Mouse (Mus musculus): ENCODE data around the gene Helz.

The Helz gene

GRCm38 (mm10) chr11:107731498-107731897 lies 183.8 kb downstream of the Helz start:
- no peak for DNase-seq

DNA sequence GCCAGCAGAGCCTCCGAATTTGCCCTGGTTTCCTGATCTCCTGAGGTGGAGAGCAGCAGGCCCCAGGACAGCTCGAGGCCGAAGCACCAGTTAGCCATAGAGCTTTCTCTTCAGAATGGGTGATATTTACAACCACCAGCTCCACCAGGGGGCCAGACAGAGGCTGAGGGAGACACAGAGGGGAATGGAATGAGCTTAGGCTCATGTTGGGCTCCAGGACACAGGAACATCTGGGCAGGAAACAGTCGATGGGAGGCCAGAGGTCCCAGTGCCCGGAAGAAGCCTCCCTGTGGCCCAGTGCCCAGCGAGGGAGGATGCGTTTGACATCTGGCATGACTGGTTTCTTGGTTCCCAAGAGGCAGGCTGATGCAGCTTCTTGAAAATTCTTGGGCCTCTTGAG lies 186.4 kb downstream of the Helz start:
- DNase-seq = peak; percentile 32

DNA sequence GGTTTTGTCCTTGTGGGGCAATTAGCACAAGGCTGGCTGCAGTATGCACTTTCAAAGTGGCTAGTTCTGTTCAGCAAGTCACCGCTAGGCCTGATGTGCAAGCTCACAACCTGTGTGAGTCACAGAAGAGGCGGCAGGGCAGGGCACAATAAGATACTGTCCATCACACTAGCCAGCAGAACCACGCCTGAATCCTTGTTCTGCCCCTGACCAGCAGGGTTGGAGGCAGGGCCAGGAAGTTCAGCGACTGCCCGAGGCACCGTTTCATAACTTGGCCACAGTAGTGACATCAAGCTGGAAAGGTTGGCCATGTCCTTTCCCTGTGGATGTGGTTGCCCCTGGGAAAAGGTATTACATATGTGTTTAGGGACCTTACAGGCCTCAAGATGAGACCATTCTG lies 190.2 kb downstream of the Helz start:
- no peak for DNase-seq

DNA sequence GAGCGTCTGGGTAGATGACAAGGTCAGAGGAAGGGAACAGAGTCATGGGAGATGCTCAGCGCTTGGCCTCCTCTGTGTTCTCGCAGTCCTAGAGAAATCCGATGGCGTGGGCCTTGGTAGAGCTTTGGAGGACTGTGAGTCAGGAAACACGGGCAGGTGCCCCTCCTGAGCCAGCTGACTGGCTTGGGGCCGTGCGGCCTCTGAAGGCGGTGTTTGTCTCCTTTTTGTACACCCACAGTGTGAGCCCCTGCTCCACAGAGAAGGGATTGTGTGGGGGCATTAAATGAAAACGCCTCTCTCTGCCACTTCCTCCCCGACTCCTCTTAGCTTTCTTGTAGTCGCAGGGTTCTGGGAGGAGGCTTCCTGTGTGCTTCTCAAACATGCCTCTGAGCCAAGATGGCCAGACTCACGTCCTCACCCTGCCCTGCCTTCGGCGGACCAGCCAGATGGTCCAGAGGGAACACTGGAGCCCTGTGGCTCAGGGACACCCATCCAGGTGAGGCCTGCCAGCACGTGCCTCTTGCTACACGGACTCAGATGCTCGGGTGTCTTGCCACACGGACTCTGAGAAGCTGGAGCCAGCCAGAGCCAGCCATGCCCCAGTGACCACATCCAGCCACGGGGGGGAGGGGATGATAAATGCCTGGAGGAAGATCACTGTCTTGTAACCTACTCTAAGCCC lies 190.8 kb downstream of the Helz start:
- no peak for DNase-seq

DNA sequence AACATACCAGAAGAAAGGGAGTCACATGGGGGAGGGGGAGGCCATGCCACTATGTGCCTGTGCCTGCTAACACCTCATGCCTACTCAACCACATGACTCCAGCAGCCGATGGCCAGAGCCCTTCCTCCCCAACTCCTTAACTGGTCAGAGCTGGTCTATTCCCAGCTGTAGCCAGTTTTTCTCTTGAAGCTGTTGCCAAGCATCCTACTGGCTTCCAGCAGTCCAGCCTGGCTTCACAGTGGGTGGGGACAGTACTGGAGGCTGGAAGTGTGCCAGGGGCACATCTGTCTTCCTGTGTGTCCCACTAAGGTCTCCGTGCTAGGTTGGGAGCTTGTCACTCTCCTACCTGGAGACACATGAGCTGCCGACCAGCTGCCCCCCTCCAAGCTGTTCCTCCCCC lies 195.4 kb downstream of the Helz start:
- peak; percentile 11 for DNase-seq

Measured in kidney, adult 9 months (tissue).